Comparison of ENCODE assay signal across 8 mouse cellular contexts in genomic region chr9:119403236-119403641, GRCm38 (mm10). TPM values are rescaled to one million over a fixed set of nuclear protein-coding genes. Genes with fewer than 3 reads are reported as not detected.
DNase-seq lines count a peak whose midpoint lies in the region; ATAC-seq lines count a peak whose summit lies in the region.

No protein-coding gene starts in this region.

- H3K27ac ChIP-seq in heart, embryonic 12.5 days (ENCODE audit: poor library complexity, severe bottlenecking), result peak overlapping the region; percentile 93
- peak overlapping the region; percentile 98; the same call in 1 of the 2 replicates for H3K27ac ChIP-seq in lung, embryonic 15.5 days

- H3K36me3 ChIP-seq in heart, embryonic 12.5 days, result peaks cover 3% of the 10 kb centered on the region; the same call in 1 of the 2 replicates
- no peaks in the 10 kb centered on the region for H3K36me3 ChIP-seq in lung, embryonic 15.5 days

- peak overlapping the region; percentile 95 for H3K4me2 ChIP-seq in heart, embryonic 12.5 days
- H3K4me2 ChIP-seq in lung, embryonic 15.5 days, result peak overlapping the region; percentile 95

- no peaks in the 10 kb centered on the region for H3K9me3 ChIP-seq in heart, embryonic 12.5 days (replicated peaks)
- H3K9me3 ChIP-seq in lung, embryonic 15.5 days, result no peaks in the 10 kb centered on the region

- under 1% methylated on average over 26 of the region's 26 CpGs for whole genome bisulfite sequencing in heart, embryonic 12.5 days
- WGBS in lung, embryonic 15.5 days, result under 1% methylated on average over 26 of the region's 26 CpGs

- H3K4me3 ChIP-seq in heart, embryonic 12.5 days, result peak overlapping the region; percentile 85
- peak overlapping the region; percentile 86 for H3K4me3 ChIP-seq in lung, embryonic 15.5 days

- peaks cover 35% of the 10 kb centered on the region for H3K4me1 ChIP-seq in heart, embryonic 12.5 days (replicated peaks)
- peaks cover 22% of the 10 kb centered on the region for H3K4me1 ChIP-seq in lung, embryonic 15.5 days

- peak; percentile 49 for ATAC-seq in heart, embryonic 12.5 days (ENCODE audit: insufficient number of reproducible peaks, low FRiP score)
- no peak for ATAC-seq in lung, embryonic 15.5 days (ENCODE audit: borderline replicate concordance, extremely low read depth, low FRiP score, low TSS enrichment)

- peak; percentile 24 for DNase-seq in urinary bladder, postnatal 14 days (ENCODE audit: low spot score)
- DNase-seq in urinary bladder, postnatal 36 days (ENCODE audit: low spot score in 2 of 2), result no peak
- peak; percentile 91 for DNase-seq in embryo, embryonic 11 days
- DNase-seq in kidney, postnatal 25 days, result peak; percentile 30 to 75
- peak; percentile 87 for DNase-seq in retina, postnatal 1 day
- no peak for DNase-seq in natural killer cell, adult 2 months (ENCODE audit: low spot score in 2 of 2)

- H3K9ac ChIP-seq in heart, embryonic 12.5 days, result peak overlapping the region; percentile 94
- peak overlapping the region; percentile 96 for H3K9ac ChIP-seq in lung, embryonic 15.5 days

- no peaks in the 10 kb centered on the region for H3K27me3 ChIP-seq in heart, embryonic 12.5 days (replicated peaks)
- H3K27me3 ChIP-seq in lung, embryonic 15.5 days, result no peaks in the 10 kb centered on the region

RNA-seq across cellular contexts. Expression of gene Acvr2b, which starts 1.3 kb away (rescaled TPM):
- polyA plus RNA-seq in heart, embryonic 12.5 days (2016; fragmentation: Nextera tagmentation; extraction: Ambion mirVana), result 23.3 and 28.9 TPM in 2 replicates
- polyA plus RNA-seq in lung, embryonic 15.5 days (2015; fragmentation: Nextera tagmentation; extraction: Ambion mirVana), result 14.1 and 18.8 TPM in 2 replicates

RNA-seq across cellular contexts. Expression of gene Slc22a14, which starts 37.9 kb away (rescaled TPM):
- 0.13 TPM in 1 of 2 replicates, not detected in the other for polyA plus RNA-seq in heart, embryonic 12.5 days (2016; fragmentation: Nextera tagmentation; extraction: Ambion mirVana)
- 0.10 TPM in 1 of 2 replicates, not detected in the other for polyA plus RNA-seq in lung, embryonic 15.5 days (2015; fragmentation: Nextera tagmentation; extraction: Ambion mirVana)

RNA-seq across cellular contexts. Expression of gene Exog, which starts 41.5 kb away (rescaled TPM):
- 15.4 and 15.5 TPM in 2 replicates for polyA plus RNA-seq in heart, embryonic 12.5 days (2016; fragmentation: Nextera tagmentation; extraction: Ambion mirVana)
- polyA plus RNA-seq in lung, embryonic 15.5 days (2015; fragmentation: Nextera tagmentation; extraction: Ambion mirVana), result 27.3 and 29.2 TPM in 2 replicates

RNA-seq across cellular contexts. Expression of gene Xylb, which starts 46.1 kb away (rescaled TPM):
- polyA plus RNA-seq in heart, embryonic 12.5 days (2016; fragmentation: Nextera tagmentation; extraction: Ambion mirVana), result 1.6 and 2.4 TPM in 2 replicates
- 4.3 and 4.9 TPM in 2 replicates for polyA plus RNA-seq in lung, embryonic 15.5 days (2015; fragmentation: Nextera tagmentation; extraction: Ambion mirVana)

Comparison
In these comparisons a context has a peak if more than half of its experiments do, and no peak if none do; other contexts are left out.
1. DNase-seq: peak in urinary bladder, postnatal 14 days (single experiment), embryo, embryonic 11 days (single experiment), kidney, postnatal 25 days (2 of 2) and retina, postnatal 1 day (single experiment); none in urinary bladder, postnatal 36 days (0 of 2) and natural killer cell, adult 2 months (0 of 2).